Mouse (Mus musculus) layer of hippocampus, postnatal 10 days (tissue): ENCODE measurements around the gene Frmpd2. TPM values are rescaled to one million over a fixed set of nuclear protein-coding genes. Genes with fewer than 3 reads are reported as not detected.
A peak's percentile ranks its signal among the peaks of the same experiment; 100 is the strongest.
"Not testable (repeated sequence)": the region's sequence is repeated elsewhere in the genome, so short reads cannot be mapped to it uniquely, and the experiment has no call there.

Source experiments
- DNase-seq, 2 experiments: peaks; one replicate each; pipeline ENCODE4 v3.0.0; 2021; ENCODE audit warnings: low spot score in 2 of 2
- long read RNA-seq: library from polyadenylated mRNA; stranded (forward); transcript quantifications from one replicate; pipeline ENCODE4 v2.0.0, GENCODE M21; 2023
- total RNA-seq, 2 experiments: library from RNA; stranded (reverse); gene quantifications; 2 replicates each; pipeline ENCODE4 v1.2.3; 2021

The Frmpd2 gene
- 1 to 10 TPM; 2.5 to 2.8 TPM for total RNA-seq
- long read RNA-seq = 0 reads

DNA sequence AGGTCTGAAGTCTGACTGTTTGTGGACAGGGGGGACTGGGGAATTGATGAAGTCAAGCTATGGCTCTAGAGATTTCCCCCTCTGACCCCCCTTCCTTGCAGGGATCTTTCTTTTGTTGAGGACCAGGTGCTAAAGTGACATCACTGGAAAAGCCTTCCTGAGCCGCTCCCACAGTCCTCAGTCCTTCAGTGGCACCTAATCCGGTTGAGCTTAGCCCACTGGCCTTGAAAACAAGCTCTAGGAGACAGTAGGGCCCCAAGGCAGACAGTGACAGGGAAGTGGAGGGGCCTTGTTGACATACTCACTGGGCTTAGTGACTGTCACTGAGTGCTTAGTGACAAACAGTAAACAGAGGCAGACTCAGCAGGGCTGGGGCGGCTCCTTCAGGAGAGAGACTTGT lies at the start of gene Frmpd2:
TSS of gene Frmpd2 (plus strand) at position 366 of the 400 bp plus-strand sequence.
- DNase-seq = no peak

DNA sequence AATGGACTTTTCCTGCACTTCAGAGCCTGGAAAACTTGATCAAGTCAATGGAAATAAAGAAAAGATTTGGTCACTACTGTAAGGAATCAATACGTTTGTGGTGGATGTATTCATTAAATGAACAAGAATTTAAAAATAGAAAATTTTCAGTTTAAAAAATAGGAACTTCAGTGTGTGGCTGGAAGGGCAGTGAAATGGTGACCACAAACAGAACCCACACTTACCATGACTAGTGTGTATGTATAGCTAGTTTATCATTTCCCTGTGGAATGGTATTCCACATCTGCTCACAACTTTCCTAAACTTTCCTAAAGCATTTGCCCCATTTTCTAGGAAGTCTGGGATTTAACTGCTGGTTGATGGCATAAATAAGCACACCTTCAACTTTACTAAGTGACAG lies 48.5 kb upstream of the Frmpd2 start:
- no peak for DNase-seq

DNA sequence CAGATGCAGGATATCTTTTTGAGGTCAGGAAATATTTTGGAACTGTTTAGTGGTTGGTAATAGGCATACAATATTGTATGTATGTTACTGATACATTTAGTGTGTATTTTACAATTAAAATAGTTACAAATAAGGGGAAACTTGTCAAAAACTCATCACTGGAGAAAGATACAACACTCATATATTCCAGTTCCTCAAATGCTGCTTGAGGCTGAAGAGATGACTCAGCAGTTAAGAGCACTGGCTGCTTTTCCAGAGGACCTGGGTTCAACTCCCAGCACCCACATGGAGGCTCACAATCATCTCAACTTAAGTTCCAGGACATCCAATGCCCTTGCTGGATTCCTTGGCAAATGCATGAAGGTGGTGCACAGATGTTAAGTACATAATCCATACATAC lies 47.4 kb upstream of the Frmpd2 start:
- no peak for DNase-seq

DNA sequence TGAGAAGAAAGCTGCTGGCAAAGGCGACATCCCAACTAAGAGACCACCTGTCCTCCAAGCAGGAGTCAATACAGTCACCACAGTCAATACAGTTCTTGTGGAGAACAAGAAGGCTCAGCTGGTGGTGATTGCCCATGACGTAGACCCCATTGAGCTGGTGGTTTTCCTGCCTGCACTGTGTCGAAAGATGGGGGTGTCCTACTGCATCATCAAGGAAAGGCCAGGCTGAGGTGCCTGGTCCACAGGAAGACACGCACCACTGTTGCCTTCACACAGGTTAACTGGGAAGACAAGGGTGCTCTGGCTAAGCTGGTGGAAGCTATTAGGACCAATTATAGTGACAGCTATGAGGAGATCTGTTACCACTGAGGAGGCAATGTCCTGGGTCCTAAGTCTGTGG lies 39.0 kb upstream of the Frmpd2 start:
- DNase-seq = not testable (repeated sequence)

DNA sequence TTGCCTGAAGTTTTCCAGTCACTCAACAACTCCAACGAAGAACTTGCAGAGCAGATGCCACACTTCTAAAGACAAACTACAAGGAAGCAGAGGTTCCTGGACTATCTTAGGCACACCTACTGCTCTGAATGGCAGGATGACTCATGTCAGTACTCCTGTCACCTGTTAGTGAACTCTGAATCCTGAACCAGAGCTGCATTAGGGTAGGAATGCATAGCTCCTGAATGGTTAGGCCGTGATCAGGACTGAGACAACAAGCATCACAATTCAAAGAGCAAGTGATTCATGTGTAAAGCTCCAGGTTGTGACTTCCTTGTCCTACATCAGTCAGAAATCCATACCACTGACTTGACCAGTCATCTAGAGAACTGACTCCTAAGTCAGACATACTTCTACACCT lies 27.7 kb upstream of the Frmpd2 start:
- no peak for DNase-seq

DNA sequence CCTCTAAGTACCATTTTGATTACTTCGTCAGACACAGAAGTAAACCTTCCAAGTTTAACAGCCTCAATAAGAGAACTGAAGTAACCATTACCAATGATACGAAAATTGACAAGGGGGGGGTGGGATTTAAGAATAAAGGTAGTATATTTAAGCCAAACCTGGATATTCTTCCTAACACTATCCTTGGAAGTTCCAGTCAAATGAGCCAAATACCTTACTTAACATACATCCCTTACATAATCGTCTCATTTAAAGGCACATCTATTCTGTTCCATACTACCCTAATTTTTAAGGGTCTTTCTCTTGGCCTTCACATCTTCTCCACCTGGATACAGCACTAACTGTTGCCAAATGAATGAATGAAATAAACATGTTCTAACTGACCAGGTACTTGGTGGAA lies 25.5 kb upstream of the Frmpd2 start:
- DNase-seq = no peak

DNA sequence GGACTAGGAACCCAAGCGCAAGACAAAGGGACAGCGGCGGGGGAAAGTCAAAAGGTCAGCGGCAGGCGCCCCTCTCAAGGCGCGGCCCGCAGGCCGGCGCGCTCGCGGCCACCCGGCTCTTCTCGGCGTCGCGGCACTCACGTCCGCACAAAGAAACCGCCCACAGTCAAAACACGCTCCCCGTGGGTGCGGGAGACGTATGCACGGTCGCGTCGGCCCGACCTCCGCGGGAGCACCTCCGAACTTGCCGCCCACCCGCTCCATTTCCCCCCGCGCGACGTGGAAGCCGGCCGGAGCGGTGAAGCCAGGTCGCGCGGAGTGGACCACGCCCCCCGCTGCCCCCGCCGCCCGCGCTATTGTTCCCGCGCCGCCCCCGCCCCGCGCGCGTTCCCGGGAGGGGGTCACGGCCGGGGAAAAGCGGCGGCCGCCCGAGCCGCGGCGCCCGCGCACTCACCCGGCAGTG lies 24.9 kb upstream of the Frmpd2 start:
- no peak for DNase-seq

DNA sequence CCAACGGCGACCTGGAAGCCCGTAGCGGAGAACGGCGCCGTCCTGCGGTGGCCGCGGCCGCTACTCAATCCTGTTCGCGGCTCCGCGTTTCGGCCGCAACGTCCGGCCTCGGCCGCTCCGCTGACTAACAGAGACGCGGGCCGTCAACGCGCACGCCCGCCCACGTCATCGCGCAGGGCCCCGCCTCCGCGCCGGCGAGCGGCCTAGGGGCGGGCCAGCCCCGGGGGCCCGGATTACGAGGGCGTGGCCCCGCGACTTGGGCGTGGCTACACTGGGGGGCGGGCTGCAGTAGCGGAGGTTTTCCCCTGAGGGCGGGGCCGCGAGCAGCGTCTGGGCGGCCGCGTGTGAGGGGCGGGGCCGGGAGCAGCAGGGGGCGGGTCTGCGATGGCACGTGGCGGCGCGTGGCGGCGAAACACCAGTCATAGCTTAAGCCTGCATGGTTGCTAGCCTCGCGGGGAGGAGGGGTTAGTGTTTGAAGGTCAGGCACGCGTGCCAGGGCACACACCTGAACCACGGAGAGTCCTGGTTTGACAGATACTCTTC lies 24.4 kb upstream of the Frmpd2 start, which contains the start of gene Mapk8:
TSS of gene Mapk8 (minus strand) at position 132 of the 543 bp plus-strand sequence.
- peak; percentile 97 to 98 for DNase-seq

DNA sequence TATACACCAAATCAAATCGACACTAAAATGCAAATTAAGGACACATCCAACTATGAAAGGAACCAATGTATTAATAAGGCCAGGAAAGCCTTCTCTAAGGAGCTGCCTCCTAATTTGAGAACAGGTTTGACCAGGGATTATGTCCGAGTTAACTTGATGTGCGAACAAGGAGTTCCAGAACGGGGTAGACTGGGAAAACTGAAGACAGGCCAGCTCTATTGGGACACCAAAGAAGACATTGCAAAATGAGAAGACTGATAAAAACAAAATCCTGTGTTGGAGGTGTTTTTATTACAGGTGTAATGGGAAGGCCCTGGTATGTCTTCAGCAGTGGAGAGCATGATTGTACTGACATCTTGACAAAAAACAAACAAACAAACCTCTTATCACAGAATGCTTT lies 23.2 kb upstream of the Frmpd2 start:
- DNase-seq = no peak

DNA sequence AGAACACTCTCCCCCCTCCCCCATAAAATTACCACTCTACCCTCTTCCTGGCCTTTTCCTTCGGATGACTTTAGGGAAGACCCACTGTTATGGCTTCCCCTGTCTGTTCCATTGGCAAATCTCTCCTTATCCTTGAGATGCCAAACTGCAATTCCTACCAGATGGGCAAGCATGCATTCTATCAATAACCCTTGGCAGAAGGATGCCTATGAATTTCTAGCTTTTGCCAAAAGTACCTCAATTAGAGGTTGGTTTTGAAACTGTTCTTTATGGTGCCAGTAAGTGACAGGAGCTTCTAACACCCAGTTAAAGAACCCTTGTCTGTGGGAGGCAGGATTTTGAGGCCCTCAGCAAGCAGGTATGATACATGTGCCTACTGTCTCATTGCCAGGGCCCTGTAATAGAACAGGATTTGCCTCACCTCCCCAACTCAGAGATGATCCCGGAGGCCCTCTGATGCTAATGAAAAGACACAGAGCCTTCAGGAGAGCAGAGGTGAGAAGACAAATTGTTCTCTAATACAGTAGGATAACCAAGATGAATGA lies 22.1 kb upstream of the Frmpd2 start:
- no peak for DNase-seq

DNA sequence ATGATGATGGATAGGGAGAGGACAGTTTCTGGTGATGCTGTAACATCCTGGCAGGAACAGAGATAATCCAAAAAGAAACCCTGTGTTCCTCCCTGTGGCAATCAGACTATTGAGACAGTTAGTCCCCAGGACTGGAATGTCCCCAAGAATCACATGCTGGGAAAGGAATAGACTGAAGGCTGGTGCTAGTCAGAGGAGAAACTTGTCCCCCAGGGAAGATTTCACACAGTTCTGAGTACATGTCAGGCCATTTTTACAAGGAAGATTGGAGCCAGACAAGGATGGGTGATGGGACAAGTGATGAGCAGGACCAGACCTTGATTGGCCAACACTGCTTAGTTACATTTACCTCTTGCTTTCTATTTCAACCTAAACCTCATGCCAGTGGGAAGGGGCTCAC lies 21.2 kb upstream of the Frmpd2 start:
- no peak for DNase-seq

DNA sequence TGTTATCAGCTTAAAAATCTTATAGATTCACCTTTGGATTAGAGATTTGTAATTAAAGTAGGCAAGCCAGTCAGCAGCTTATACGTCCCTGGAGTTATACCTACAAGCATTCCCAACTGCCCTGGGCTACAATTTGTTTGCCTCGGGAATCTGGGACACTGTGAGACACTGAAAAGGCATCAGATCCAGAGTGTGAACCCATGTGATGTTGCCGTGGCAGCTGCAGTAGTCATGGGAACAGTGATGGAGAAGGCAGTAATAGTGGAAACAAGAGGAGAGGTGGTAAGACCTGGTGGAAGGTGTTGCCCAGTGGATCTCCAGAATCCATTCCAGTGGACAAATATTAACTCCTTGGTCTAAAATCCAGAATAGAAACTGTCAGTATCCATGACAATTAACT lies 7.8 kb upstream of the Frmpd2 start:
- DNase-seq = no peak

DNA sequence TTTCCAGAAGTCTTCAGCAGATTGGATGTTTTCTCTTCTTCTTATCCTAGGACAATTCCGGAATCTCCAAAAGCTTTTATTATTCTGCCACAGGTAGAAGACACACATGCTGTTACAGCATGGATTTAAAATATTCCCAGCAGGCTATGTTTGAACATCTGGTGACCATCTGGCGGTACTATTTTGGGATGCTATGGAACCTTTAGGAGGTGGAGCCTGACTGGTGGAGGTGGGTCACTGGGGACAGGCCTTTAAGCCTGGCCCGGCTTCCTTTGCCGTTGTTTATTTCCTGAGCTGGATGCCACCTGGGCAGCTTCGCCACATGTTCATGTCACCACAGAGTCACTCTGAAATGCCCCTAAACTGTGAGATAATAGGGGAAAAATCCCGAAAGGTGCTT lies 3.7 kb upstream of the Frmpd2 start:
- DNase-seq = peak in 1 of 2 experiments; percentile 1

DNA sequence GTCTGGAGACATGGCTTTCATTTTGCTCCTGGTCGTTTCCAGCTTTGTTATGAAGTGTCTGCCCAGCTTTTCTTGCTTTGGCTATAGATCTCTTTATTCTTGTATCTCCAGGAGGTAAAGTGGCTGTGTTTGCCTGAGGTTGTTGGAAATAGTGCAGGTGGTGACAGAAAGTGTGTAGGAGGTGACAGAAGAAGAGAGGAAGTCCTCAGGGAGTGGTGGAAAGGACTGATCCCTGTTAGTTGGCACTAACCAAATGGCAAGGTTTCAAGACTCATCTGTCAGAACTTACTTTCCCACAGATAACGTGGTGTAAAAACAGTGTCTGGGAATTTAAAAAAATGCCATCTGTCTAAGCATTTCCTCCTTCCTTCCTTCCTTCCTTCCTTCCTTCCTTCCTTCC lies 3.0 kb downstream of the Frmpd2 start:
- DNase-seq = no peak

DNA sequence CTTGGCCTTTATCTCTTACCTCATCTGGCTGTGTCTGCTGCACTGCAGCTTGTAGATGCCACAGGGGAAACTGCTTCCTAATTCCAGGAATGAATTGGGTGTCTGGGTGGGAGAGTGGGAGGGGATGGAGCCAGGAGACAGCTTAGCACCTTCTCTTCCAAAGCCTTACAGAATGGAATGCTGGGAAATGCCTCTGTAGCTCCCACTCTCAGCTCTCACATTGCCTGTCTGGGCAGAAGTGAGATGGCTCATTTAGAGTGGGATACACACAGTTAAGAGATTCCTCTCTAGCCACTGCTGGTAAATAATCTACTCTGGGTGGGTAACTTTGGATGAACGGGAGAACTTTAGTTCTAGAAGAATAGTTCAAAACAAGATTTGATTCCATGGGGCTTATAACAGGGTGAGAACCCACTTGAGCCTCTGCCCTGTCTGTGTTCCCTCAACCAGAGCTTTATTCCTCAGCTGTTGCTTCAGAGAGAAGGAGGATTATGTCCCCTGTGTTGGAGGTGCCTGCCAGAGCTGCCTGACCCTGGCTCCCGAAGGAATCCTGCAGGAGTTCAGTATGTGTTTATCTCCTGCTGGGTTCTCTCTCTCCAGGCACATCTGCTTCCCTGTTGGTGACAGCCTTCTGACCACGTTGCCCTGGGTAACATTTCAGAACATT lies 4.7 kb downstream of the Frmpd2 start:
- DNase-seq = no peak

DNA sequence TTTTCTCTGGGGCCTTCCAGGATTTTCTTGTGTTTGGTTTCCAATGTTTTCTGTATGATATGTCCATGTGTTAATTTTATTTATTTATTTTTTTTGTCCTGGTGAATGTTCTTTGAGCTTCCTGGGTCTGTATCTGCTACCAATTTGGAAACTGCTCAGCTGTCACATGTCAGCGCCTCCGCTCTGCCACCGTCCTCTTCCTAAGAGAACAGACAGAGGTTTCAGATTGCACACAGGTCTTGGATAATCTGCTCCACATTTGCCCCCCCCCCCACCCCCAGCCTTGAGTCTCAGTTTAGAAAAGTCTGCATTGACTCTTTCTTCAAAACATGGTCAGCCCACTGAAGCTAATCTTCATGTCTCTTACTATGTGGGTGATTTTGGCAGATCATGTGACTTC lies 10.5 kb downstream of the Frmpd2 start:
- DNase-seq = no peak

DNA sequence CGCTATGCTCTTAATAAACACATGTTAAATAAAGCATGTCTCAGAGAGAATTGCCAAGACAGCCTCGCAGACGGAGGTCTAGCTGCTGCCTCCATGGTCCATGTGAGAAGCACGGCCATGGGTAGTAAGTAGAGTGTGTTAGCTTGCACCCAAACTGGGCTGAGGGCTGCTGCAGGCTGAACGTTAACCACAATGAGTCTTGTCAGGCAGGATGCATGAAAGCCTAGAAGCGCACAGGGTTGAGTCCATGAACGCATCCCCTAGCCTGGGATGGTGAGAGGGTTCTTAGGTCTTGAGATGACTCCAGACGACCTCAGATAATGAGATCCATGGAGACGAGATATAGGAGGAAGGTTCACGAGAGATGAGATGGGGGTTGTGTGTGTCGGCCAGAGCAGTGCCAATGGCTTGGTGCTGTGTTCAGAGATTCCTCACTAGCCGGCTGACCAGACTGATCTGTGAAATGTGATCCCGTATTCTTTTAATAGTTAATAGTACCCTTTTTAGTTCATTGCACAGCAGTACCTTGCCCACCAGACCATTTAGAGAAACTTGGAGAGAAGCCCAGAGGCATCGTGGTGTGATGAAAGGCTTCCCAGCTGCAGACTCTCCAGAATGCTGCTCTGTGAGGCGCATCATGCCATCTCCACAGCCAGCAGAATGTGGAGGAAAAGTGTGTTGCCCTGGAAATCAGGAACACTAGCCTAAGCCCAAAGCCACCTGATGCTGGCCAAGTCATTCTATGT lies 16.5 kb downstream of the Frmpd2 start:
- DNase-seq = no peak

DNA sequence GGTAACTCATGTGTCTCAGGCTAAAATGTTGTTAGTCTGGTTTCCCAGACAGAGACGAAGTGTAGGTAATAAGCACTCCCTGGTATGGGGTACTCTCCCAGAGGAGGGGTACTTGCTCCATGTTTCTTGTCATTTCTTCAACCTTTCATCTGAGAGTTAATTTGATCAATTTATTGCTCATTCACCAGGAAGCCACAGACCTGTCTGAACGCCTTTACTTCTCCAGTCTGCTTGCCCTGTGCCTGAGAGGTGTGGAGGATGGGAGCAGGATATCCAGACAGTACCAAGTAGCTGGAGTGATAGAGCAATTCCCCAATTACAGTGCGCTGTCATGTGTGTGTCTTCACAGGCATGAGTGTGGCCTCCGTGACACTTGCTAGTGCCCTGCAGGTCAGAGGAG lies 23.7 kb downstream of the Frmpd2 start:
- no peak for DNase-seq

DNA sequence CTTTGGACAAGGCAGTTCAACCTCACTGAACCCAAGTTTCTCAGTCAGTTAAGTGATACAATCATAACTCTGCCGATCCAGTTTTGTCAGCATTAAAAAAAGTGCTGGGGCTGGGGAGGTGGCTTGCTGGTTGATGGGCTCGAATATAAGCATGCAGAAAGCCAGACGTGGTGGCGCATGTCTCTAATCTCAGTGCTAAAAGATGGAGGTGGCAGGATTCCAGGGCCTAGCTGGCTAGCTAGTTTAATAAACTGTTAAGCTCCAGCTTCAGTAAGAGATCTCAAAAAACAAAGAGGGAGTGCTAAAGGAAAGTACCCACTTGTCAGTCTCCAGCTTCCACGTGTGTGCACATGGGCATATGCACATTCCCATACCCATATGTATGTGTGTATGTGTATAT lies 25.9 kb downstream of the Frmpd2 start:
- no peak for DNase-seq

DNA sequence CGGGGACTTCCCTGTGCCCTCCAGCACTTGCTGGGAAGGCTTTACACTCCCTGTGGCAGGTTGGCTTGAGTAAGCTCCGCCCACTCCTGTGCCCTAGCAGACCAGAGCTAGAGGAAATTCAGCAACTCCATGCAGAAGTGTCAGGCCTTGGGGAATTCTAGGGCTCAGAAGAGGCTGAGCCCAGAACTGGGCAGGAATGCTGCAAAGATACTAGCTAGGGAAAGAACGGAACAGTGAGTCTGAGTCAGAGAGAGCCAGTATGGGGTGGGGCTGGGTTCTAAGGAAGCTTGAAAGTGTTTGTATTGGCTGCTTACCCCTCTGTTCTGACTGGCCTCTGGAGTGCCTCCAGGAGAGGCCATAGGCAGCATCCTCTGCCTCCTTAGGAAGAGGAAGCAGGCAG lies 27.4 kb downstream of the Frmpd2 start:
- DNase-seq = no peak

DNA sequence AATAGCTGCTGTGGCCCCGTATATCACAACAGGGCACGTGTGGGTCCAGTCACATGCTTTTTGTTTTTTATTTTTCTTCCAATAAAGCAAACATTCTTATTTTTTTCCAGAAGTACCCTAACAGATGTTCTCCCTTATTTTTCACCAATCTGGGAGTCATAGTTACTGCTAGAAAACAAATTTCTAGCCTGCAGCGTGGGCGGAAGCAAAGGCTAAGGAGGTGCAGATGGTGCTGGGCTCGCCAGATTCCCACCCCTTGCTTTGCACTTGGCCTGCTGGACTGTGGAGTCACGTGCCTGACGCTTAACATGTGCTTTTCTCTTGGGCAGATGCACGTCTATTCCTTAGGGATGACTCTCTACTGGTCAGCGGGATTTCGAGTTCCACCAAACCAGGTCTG lies 29.1 kb downstream of the Frmpd2 start:
- DNase-seq = no peak

DNA sequence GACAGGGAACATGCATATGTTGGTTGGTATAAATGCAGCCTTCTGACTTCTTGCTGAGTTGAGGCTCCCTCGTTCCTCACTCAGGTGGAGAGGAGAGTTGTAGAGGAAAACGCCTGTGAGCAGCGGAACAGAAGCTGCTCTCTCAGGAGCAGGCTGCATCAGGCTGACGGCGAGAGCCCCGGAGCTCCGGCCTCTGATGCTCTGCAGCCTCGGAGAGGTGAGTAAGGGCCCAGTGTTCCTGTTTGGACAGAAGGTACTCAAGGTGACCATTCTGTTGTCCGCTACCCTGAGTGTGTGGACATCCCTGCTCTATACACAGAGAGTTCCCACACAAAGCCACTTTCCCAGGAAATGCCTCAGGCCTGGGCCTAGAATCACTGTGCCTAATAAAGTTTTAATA lies 31.8 kb downstream of the Frmpd2 start:
- DNase-seq = no peak
